Mouse (Mus musculus): ENCODE measurements around the gene Ankrd13d.

DNA sequence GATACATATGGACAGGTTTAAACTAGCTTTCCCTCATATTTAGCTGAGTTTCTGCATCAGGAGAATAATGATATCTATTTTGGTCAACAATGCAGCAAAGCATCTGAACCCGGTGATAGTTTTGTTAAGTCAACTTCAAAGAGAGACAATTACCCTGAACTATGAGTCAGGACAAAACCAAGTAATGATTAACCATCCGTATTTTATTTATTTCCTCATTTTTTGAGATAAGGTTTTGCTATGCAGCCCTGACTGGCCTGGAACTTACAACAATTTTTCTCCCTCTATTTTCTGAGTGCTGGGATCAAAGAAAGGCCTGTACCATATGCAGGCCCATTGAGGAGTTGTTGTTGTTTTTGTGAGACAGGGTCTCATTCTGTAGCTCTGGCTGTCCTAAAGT is 47.7 kb upstream of the Ankrd13d start:
- no peak for TF ChIP-seq CTCF (IDR thresholded peaks at IDR 0.05; ENCODE audit: control insufficient read depth, insufficient read depth, insufficient read length)
- TF ChIP-seq USF1 (IDR thresholded peaks at IDR 0.05; ENCODE audit: low read depth): no peak
- no peak for TF ChIP-seq MYOD1 (IDR thresholded peaks at IDR 0.05; ENCODE audit: control insufficient read depth, insufficient read length, low read depth)

All from C2C12 (cell line).